Mouse (Mus musculus) bone marrow, adult 2 months (tissue): ENCODE measurements around the gene Cdk13. TPM values are rescaled to one million over a fixed set of nuclear protein-coding genes. Genes with fewer than 3 reads are reported as not detected.

ENCODE experiments used
- H3K27ac ChIP-seq: fragments of 200-500 bp; 2 replicates; pipeline ENCODE4 v1.5.1; 2012; ENCODE audit warnings: low read depth, mild to moderate bottlenecking, control low read depth, inconsistent platforms, low read length; ENCODE audit not compliant: control insufficient read depth, poor library complexity, insufficient read depth
- H3K4me1 ChIP-seq: fragments of 200-500 bp; 2 replicates; pipeline ENCODE4 v1.6.1; 2011; ENCODE audit warnings: low read length; ENCODE audit not compliant: control insufficient read depth, insufficient read depth
- H3K4me3 ChIP-seq: fragments of 200-500 bp; replicated peaks from 2 replicates; pipeline ENCODE3; 2011; ENCODE audit warnings: mild to moderate bottlenecking, low read depth, low read length, control low read depth; ENCODE audit not compliant: control insufficient read depth
- CTCF ChIP-seq: fragments of 200-500 bp; IDR thresholded peaks from 2 replicates; pipeline ENCODE4 v1.5.1; 2011; ENCODE audit warnings: low read length, control low read depth; ENCODE audit not compliant: control insufficient read depth, insufficient read depth
- POLR2A ChIP-seq: fragments of 200-500 bp; IDR thresholded peaks from 2 replicates; pipeline ENCODE4 v1.6.1; 2011; ENCODE audit warnings: low read depth, mild to moderate bottlenecking, control low read depth, low read length, borderline replicate concordance; ENCODE audit not compliant: control insufficient read depth
- WGBS: fragments of 180-500 bp; shearing (Covaris S2); methylation state at CpG from one replicate; pipeline ENCODE4 v1.1.7; 2018; 5-methylcytosine and 5-hydroxymethylcytosine counted together
- polyA plus RNA-seq: library from polyadenylated mRNA; stranded (reverse); fragments of >200 nt; gene quantifications from 2 replicates; pipeline ENCODE4 v1.2.4, GENCODE M21; 2011; ENCODE audit warnings: low replicate concordance; ENCODE audit not compliant: missing spikeins, insufficient read depth, insufficient read length

Gene Cdk13
- polyA plus RNA-seq, 1 experiment = 15.5 TPM

- H3K4me1 ChIP-seq = no peaks in the 10 kb centered on the region
- H3K4me3 ChIP-seq = no peak overlapping the region
- no peak for TF ChIP-seq POLR2A
- TF ChIP-seq CTCF = no peak
- H3K27ac ChIP-seq = no peak overlapping the region
- WGBS = 82% methylated on average over 1 of the region's 1 CpGs
Observed at GRCm38 (mm10) chr13:17776303-17776702, 28.6 kb downstream of the Cdk13 start.

- Histone ChIP-seq H3K27ac (no peak overlapping the region), H3K4me1 (no peaks in the 10 kb centered on the region), H3K4me3 (no peak overlapping the region)
- TF ChIP-seq POLR2A = no peak
- no peak for TF ChIP-seq CTCF
Observed at GRCm38 (mm10) chr13:17775364-17775763, 29.5 kb downstream of the Cdk13 start.

DNA sequence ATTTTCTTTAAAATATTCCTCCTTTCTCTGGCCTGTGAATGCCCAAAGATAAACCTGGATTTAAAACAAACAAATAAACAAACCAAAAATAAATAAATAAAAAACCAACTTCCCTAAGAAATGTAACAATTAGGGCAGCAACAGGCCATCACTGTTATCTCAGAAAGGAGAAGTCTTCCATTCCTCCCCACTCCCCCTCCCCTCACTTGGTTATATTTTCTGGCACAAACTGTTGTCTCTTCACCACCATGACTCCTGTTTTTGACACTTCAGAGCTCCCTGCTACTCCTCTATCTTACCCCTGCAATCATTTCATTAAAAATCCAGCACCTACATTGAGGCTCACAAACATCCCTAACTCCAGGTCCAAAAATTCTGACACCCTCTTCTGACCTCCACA lies 31.8 kb downstream of the Cdk13 start:
- H3K27ac ChIP-seq = no peak overlapping the region

GRCm38 (mm10) chr13:17772574-17772973 lies 32.3 kb downstream of the Cdk13 start:
- no peak overlapping the region for H3K27ac ChIP-seq
- TF ChIP-seq CTCF = no peak
- no peak for TF ChIP-seq POLR2A
- no peaks in the 10 kb centered on the region for H3K4me1 ChIP-seq
- WGBS = 91% methylated on average over 6 of the region's 6 CpGs
- H3K4me3 ChIP-seq = no peak overlapping the region

More for the DNA sequence above, 31.8 kb downstream of the Cdk13 start:
- Histone ChIP-seq H3K4me3 (no peak overlapping the region), H3K4me1 (no peaks in the 10 kb centered on the region)
- TF ChIP-seq CTCF (no peak), POLR2A (no peak)

DNA sequence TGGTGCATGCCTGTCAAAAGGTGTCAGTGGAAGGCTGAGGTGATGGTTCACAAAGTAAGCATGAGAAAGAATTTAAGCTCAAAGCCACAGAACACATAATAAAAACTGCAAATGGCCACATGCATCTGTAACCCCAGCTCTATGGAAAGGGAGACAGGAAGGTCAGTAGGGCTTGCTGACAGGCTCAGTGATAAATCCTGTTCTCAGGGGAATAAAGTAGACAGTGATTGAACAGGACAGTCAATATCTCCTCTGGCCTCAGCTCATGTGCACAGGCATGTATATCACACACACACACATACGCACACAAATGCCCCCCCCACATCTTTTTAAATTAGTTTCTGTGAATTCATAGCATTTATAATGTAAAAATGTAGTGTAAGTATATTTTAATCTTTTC lies 42.5 kb downstream of the Cdk13 start:
- TF ChIP-seq POLR2A (no peak), CTCF (no peak)
- Histone ChIP-seq H3K27ac (no peak overlapping the region), H3K4me1 (no peaks in the 10 kb centered on the region), H3K4me3 (no peak overlapping the region)
- WGBS = 93% methylated on average over 1 of the region's 1 CpGs

GRCm38 (mm10) chr13:17754997-17755396 lies 49.9 kb downstream of the Cdk13 start:
- H3K4me1 ChIP-seq = no peaks in the 10 kb centered on the region; the same call in 1 of the 2 replicates
- TF ChIP-seq CTCF (no peak), POLR2A (no peak)
- WGBS = 32% methylated on average over 4 of the region's 4 CpGs
- H3K4me3 ChIP-seq = no peak overlapping the region
- no peak overlapping the region for H3K27ac ChIP-seq

DNA sequence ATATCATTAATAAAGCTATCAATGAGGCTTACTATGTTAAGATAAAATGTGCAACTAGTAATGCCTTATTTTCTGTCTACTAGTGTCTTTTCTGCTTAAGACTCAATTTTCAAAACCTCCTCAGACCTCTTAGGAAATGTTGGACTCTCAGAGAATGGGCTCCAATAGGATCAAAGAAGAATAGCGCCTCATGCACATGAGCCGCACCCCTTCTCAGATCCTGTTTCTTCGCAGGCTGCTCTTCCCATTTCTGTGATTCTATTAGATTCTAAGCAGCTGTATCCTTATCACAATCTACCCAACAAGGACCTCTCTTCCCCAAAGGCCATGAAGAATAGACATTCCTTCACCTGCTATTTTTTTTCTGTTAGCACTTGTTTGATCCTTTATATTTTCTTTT lies 76.1 kb downstream of the Cdk13 start:
- no peak for TF ChIP-seq POLR2A
- TF ChIP-seq CTCF = no peak
- H3K4me1 ChIP-seq = no peaks in the 10 kb centered on the region
- no peak overlapping the region for H3K27ac ChIP-seq
- WGBS = 74% methylated on average over 3 of the region's 3 CpGs
- H3K4me3 ChIP-seq = no peak overlapping the region

- H3K4me3 ChIP-seq = no peak overlapping the region
- WGBS = 53% methylated on average over 4 of the region's 4 CpGs
- no peaks in the 10 kb centered on the region for H3K4me1 ChIP-seq
- no peak overlapping the region for H3K27ac ChIP-seq
- TF ChIP-seq CTCF (no peak), POLR2A (no peak)
Observed at GRCm38 (mm10) chr13:17727922-17728321, 77.0 kb downstream of the Cdk13 start.

GRCm38 (mm10) chr13:17717357-17717756 lies 87.5 kb downstream of the Cdk13 start:
- H3K4me3 ChIP-seq = no peak overlapping the region
- WGBS = 96% methylated on average over 1 of the region's 1 CpGs
- no peak for TF ChIP-seq POLR2A
- TF ChIP-seq CTCF = no peak
- H3K4me1 ChIP-seq = no peaks in the 10 kb centered on the region
- H3K27ac ChIP-seq = no peak overlapping the region
